Mouse (Mus musculus) embryo, embryonic 11 days (tissue): ENCODE measurements around the gene Tdrkh.

Source experiments
- DNase-seq: peaks from one replicate; pipeline ENCODE4 v3.0.0-alpha.2; 2015

The Tdrkh gene

DNA sequence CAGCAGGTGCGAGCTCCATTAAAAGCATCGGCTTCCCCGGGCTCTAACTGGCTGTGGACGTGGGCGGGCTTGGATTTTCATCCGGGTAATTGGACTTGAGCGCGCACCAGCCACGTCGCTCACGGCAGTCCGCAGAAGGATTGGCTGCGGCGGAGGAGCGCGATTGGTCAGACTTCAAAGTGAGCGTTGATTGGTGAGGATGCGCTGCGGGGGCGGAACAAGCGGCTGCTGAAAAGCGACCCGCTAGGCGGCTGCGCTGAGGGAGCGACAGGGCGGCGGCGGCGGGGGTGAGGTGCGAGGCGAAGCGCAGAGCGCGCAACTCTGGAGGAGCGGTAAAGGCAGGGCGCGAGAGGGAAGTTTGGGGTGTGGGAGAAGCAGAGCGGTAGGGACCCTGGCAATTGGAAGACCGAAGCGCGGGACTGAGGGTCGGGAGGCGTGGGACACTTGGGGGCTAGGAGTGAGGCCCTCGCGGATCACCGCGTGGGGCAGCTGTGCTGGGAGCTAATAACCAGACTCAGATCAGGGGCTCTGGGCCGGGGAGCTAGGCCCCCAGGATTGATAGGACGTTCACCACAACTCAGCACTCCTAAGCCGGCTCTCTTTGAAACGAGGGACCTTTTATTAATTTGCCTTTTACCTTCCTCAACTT lies at the start of gene Tdrkh:
Tdrkh (plus strand) TSS at position 243 of the 649 bp plus-strand sequence.
- DNase-seq = peak; percentile 97

DNA sequence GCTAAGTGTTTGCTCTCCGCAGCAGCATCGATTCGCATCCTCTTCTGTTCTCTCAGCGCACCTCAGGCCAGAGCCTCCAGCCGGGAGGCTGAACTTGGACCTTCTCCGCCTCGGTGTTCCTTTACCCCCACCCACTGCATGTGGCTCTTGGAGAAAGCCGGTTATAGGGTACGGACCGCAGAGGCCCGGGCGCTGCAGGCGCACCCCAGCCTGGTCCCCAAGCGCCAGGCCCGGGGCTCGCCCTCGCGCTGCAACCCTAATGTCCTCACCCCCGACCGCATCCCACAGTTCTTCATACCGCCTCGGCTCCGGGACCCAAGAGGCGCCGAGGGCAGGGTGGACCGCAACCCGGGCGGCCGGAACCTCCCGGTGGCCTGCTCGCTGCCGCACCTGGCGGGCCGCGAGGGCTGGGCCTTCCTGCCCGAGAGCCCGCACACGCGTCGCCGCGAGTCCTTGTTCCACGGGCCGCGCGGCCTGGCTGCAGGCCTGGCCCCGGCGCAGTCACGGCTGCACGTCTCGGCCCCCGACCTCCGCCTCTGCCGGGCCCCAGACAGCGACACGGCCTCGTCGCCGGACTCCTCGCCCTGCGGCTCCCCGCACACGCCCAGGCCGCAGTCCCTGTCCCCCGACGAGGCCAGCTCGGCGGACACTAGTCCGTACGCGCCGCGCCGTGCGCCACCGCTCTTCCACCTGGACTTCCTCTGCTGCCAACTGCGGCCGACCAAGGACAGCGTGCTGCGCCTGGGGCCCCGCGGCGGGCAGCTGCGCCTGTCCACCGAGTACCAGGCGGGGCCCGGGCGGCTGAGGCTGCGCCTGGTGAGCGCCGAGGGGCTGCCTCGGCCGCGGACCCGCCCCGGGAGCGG lies 49.6 kb upstream of the Tdrkh start:
- peak; percentile 74 for DNase-seq

DNA sequence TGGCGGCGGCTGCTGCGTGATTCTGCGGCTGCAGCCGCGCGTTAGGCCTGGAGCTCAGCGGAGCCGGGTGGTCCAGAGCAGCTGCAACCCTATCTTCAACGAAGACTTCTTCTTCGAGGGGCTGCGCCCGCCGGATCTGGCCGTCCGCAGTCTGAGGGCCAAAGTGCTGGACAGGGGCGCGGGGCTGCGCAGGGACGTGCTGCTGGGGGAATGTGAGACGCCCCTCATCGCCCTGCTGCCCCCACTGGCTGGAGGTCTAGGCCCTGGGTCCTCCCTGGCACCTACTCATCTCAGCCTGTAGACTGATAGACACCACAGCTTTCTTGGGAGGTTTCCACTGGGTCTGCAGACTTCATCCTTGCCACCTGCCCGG lies 48.9 kb upstream of the Tdrkh start:
- no peak for DNase-seq

DNA sequence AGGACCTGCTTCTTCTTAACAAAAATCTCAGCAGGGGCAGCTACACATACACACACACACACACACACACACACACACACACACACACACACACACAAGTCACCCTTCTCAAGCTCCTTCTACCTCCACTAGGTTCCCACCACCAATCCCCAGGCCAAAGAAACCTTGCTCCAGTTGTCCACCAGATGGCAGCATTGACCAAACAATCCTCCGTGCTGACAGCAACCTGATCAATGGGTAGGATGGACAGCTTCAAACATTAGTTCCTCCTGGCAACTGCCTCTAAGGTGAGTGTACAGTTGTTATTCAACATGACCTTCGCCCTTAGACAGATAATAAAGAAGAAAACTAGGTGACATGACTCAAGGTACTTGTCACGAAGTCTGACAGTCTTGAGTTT lies 46.3 kb upstream of the Tdrkh start:
- peak; percentile 80 for DNase-seq

DNA sequence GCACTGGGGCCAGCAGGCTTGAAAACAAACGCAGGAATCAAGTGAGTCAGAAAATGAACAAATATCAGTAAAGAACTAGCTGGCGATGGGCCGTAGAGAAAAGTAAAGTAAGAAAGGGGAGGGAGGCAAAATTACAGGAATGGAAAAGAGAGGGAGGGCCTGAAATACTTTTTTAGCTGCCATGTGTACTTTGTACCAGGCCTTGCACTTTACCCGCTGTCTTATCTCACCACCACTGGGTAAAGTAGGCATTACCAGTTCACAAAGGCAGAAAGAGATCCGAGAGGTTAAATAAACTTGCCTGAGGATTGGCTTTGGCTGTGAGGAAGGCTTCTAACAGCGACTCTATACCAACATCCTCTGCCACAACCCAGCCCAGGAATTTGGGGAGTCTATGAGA lies 45.6 kb upstream of the Tdrkh start:
- no peak for DNase-seq

DNA sequence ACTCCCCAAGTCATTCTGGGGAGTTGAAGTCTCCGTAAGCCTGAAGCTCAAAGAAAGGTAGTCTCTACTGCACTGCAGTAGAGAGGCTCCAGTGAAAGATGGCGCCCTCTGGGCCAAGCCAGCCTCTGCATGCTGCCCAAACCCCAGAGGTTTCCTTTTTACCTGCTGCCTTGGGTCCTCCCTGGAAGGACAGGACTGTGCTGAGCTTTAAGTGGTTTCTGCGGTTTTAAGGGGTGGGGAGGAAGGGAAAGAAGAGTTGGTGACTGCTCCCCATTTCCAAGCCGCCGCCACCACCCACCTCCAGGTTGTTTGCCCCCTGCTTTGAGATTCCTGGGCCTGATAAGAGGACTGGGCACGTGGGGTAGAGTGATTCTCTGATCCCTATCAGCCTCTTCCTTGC lies 44.4 kb upstream of the Tdrkh start:
- no peak for DNase-seq

DNA sequence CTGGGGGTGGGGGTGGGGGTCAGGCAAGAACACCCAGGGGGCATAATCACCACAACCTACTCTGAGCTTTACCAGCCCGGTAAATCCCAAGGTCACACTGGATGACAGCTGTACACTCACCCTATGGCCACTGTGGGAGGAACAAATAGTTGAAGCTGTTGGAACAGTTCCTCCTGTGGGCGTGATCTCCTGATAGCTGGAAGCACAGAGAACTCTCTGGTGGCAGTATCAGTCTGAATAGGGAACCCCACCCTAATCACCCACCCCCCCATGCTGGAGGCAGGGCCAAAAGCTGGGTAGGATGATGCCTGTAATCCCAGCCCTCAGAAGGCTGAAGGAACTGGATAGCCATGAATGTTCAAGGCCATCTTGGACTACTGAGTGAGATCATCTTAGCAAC lies 43.4 kb upstream of the Tdrkh start:
- DNase-seq = no peak

DNA sequence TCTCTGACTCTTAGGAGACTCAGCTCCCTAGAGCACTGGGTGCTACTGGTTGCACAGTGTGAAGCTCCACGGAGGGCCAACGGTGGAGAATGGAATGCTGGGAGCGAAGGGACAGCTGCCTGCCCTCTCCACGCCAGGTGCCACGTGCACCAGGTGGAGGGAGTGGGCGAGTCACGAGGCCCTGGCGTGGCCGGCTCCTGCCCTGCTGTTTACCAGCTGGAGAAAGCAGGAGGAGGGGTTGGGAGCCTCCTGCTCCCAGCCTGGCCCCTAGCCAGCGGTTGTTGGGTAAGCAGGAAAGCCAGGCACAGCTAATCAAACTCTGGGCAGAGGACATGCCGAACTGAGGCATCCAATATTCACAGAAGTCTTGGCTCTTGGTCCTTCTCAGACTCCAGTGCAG lies 41.4 kb upstream of the Tdrkh start:
- peak; percentile 50 for DNase-seq

DNA sequence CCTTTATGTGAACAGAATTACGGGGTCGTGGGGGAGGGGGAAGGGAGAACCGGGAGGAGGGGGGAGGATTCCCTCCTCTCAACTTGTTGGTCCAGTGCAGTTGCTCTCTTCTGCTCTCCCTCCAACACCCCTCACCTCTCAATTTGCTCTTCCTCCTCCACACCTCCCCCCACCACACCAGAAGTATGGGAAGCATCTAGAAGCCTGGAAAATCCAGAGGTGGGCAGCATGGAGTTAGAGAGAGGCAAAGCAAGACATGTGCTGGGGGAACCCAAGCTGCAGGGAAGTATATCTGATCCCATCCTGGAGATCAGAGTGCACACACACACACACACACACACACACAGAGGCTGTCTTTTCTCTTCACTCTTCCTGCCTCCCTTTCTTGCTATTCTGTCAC lies 41.0 kb upstream of the Tdrkh start:
- no peak for DNase-seq

DNA sequence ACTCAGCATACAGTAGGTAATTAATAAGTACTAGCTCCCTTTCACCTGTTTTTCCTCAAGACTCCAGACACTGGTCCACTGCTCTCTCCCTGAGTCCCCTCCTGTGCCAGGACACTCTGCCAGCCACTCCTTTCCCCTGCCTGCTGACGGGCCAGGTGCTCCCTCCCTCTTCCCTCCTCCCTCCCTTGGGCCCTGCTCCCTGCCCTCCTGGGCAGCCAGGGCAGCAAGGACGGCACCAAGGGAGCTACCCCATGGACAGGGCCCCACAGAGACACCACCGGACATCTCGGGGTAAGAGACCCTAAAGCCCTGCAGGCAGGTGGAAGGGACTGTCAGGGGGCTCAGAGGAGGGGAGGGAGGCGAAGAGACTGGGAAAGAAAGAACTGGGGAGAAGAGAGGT lies 40.4 kb upstream of the Tdrkh start, which contains the start of gene Rorc:
Rorc (plus strand) TSS at position 154 of the 400 bp plus-strand sequence.
- no peak for DNase-seq

DNA sequence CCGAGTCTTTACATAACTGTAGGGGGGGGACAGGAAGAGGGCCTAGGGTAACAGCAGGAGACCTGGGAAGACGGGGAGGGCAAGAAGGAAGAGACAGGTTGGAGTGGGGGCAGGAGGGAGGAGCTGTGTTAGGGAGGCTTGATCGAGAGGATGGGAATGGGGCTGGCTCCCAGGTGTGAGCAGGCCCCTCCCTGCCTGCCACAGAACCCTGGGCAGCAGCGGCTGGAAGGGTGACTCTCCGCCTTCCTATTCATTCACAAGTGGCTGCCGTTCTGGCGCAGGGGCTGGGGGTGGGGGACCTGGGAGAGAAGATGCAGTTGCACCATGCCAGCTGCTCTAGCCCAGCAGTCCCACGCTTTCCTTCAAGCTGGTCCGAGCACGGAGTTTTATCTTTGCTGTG lies 40.0 kb upstream of the Tdrkh start:
- DNase-seq = peak; percentile 30

DNA sequence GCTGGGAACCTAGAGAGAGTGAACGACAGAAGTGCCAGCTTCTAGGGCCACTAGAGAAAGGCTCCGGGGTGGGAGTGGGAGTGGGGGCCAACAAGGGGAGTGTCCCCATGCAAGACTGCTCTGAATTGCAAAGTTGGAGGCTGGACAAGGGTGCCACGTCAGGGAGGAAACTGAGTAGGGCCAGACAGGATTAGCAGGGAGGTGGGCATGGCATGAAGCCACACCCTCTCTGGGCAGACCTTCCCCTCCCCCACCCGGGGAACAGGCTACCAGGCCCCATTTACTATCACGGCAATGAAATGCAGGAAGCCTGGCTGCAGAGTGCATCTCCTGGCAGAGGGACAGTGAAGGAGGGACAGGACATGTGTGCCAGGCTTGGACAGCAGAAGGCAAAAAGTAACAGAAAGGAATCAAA lies 39.5 kb upstream of the Tdrkh start:
- DNase-seq = peak; percentile 49

DNA sequence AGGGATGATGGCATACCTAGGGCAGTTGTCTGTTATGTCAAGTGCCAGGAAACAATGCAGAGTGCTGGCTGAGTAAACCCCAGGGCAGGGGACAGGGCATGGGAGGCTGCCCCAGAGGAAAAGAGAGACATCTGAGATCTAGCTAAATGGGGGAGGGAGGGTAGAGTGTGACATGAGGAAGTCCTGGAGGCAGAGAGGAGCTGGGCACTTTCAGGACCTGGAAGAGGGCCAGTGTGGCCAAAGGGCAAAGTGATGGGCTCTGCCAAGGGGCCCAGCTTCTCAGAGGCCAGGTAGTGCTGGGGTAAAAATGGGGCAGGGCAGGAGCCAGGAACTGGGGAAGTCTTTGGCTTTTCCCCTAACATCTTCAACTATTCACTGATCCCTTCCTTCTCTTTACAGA lies 38.4 kb upstream of the Tdrkh start:
- DNase-seq = no peak

DNA sequence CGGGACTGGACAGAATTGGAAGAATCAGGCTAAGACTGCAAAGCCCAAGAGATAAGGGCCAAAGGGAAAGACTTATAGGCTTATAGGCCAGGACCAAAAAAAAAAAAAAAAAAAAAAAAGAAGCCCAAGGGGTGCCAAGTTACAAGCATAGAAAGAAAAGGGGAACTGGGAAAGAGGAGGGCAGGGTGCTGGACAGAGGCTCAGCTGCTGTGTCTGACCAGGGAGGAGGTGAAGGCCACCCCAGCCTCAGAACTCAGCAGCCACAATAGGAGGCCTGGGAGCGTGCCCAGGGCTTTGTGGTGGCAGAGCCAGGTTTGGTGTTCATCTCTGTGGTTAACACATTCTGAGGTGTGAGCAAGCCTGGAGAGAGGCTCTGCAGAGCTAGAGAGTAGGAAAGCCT lies 37.9 kb upstream of the Tdrkh start:
- DNase-seq = no peak

DNA sequence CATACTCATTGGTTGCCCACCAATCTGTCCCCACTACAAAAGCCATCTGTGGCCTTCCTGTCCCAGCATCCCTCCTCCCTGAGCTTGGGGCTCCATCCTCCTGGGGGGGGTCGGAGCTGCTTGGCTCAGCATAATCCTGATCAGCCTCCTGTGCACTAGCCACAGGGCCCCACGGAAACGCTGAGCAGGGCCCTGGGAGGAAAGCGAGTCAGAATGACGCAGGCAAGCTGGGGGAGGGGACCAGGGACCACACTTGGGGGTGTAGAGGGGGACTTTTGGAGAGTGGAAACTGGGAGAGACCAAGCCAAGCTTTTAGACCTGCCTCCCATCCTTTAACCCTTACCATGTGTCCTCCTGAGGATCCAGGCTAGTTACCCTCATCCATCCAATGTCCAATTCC lies 37.2 kb upstream of the Tdrkh start:
- no peak for DNase-seq

DNA sequence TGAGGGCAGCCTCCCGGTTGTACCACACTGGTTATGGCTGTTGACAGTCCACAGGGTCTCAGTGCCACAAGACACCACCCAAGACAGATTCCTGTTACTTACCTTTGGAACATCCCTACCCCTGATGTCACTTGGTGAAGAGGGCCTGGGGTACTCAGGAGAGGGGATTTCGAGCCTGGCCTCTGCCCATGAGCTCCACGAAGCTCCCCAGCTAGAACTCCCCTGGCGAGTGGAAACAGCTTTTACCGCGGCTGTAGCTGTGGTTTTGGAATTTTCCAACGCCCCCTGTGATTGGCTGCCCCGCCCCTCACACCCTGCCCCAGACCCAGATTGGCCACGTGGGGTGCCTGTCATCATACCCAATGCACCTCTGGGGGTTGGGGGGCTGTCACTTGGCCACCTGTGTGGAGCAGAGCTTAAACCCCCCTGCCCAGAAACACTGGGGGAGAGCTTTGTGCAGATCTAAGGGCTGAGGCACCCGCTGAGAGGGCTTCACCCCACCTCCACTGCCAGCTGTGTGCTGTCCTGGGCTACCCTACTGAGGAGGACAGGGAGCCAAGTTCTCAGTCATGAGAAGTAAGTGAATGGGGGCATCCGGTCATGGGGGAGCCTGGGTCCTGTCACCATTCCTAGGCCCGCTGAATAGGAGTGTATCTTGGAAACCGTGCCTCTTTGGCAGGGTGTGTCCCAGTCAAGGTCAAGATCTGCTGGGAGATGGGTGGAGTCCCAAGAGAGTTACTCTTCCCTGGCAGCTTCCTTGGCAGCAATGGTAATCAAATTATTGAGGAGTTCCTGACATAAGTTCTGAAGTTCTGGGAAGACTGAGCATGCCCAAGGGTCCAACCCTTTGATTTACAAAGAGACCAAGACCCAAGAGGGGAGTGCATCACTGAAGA lies 35.8 kb upstream of the Tdrkh start:
- DNase-seq = no peak

DNA sequence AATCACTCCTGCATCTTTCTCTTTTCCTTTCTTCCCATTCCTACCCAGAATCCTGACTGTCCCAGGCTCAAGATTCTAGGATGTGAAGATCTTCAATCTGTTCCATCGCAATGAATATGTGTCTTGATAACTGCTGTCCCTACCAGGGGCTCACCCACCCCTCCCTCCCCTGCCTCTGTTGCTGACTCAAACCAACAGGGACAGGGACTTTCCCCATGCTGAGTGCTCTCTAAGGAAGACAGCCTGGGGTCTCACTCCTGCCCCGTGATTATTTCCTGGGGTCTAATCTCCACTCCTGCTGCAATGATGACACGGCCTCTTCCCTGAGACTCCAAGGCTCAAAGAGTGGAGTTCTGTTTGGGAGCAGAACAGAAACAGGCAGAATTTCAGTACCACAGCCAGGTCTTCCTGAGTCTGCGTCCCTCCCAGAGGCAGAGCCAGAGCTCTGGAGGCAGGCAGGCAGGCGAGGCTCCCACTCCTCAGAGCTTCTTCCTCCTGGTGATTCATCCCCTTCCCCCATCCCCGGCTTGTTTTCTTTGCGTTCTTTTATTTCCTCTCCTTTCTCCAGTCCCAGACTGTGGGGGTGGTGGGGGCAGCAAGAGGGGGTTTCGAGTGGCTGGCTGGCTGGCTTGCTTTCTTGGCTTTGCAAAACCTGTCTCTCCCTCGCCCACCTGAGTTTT lies 33.1 kb upstream of the Tdrkh start:
- DNase-seq = peak; percentile 26

DNA sequence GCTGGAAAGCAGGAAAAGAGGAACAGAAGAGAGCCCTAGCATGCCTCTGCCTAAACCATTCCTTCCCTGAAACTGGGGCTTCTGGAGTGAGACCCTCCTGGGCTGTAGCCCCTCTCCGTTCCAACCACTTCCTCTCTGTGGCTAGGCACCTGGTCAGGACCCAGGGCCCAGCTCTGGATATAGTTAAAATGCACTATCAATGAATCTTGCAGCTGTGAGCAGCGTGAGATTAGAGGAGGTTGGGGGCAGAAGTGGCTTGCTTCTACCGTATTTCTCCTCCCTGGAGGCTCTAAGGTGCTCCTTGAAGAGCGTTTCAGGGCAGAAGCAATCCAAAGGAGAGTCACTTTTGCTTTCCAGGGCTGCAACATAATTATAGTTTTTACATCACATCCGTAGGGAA lies 30.8 kb upstream of the Tdrkh start:
- DNase-seq = no peak

DNA sequence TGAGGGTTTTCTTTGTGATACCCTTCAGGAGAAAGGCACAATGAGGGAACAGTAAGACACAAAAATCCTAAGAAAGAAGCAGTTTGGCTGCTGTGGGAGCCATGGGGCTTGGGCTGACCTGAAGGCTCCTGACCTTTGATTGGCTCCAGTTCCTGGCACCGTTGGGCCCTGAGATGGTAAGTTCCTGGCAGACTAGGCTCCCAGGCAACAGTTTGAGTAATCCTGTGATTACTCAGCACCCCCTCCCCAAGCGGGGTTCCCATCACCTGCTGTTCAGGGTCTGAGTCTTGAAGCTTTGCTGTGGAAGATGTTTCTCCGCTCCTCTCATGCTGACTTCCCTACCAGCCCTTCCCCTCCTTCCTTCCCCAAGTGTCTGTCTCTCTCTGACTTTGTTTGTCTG lies 29.6 kb upstream of the Tdrkh start:
- no peak for DNase-seq

DNA sequence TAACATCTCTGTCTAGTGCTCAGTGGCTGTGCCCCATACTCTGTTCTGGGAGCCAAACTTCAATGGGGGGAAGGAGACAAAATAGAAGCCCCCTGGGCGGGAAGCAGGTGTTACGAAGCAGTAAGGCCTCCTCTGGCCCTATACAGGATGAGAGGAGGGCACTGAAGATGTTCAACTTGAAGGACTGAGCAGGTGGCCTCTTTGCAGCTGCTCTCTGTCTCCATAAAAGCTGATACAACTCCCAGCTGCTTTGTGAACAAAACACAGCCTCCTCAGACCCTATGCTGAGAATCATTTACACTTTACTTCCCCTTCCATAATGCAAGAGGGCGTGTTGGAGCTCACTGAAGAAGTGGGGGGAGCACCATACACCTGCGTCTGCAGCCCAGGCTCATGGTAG lies 26.4 kb upstream of the Tdrkh start:
- DNase-seq = no peak

DNA sequence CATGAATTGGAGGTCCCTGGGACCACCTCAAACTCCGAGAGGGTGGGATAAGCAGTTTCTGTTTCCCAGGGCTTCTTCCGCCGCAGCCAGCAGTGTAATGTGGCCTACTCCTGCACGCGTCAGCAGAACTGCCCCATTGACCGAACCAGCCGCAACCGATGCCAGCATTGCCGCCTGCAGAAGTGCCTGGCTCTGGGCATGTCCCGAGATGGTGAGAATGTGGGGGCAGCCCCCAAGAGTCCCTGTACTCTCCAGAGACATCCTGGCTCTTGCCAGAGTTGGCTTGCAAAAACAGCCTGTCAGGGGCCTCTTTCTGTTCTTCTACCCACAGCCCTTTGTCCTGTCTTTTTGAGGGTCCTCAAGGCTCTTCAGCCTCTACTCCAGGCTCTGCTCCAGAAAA lies 25.7 kb upstream of the Tdrkh start:
- no peak for DNase-seq

DNA sequence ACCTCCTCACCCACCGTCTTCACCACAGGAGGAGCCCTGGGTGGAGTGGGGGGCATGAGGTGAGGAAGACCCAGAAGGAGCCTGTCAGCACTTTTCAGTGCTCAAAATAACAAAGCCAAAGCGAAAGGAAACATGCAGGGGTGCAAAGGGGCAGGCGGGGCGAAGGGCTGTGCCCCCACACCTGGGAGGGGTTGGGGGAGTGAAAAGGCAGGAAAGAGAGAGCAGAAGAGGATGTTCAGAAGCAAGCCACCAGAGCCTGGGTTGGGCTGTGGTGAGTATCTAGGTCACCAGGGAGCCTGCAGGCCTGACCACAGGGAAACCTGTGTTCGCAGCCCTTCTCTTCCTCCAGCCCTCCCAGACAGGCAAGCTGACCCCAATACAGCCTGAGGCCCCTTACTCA lies 25.0 kb upstream of the Tdrkh start:
- no peak for DNase-seq

DNA sequence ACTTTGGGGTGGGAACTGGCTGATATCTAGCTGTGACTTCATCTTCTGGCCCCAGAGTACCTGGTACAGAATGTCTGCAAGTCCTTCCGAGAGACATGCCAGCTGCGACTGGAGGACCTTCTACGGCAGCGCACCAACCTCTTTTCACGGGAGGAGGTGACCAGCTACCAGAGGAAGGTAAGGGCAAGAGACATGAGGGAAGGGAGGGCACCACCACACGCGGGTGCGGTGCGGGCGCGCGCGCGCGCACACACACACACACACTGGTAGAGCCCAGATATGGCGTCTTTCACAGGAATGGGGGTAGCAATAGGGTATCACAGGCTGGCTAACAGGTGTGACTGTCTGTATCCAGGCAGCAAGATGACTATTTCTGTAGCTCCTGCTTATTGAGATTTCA lies 23.7 kb upstream of the Tdrkh start:
- DNase-seq = no peak
